11 mouse cellular contexts compared by ENCODE assay signal in the genomic region with DNA sequence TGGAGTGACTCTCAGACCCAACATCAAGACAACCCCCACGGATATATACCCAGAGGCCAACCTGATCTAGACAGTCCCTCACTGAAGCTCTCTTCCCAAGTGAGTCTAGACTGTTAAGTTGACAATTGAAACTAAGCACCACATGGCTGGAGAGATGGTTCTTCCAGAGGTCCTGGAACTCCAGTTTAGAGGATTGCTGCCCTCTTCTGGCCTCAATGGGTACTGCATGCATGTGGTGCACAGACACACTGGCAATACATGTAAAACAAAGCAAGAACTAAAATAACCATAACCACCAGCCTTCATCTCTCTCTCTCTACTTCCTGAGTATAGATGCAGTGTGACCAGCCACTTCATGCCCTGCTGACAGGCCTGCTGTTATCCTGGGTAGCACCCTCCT. TPM values are rescaled to one million over a fixed set of nuclear protein-coding genes. Genes with fewer than 3 reads are reported as not detected.
DNase-seq lines count a peak whose midpoint lies in the region; ATAC-seq and TF ChIP-seq lines count a peak whose summit lies in the region.
"Had no signal": no experiment of that assay in that cellular context is flagged by ENCODE, and none has a peak within 500 bp of the region (broad histone marks: within the 10 kb centered on the region; RNA-seq: fewer than 3 reads in every experiment).

No protein-coding gene starts in this region.

- TF ChIP-seq POLR2A in lung, adult 2 months (IDR thresholded peaks at IDR 0.05; ENCODE audit: borderline replicate concordance, extremely low read depth, low read depth, low read length), result no peak

- ATAC-seq in CD4-positive, CD25-positive, alpha-beta regulatory T cell, adult 4 months, result no peak
- no peak for ATAC-seq in inflammation-experienced regulatory T-cells, adult 6 months

- WGBS in lung, adult 2 months, result 90% methylated on average over 1 of the region's 1 CpGs

- DNase-seq in CD4-positive, CD25-positive, alpha-beta regulatory T cell, adult 2 months (ENCODE audit: low read depth, low spot score), result peak; percentile 36
- DNase-seq in lung, adult 2 months, result no peak
- no peak for DNase-seq in lung, postnatal 4 days
- peak; percentile 29 for DNase-seq in c-Kit-negative CD71-positive TER-119-positive erythroid progenitor cells, embryonic 14.5 days (ENCODE audit: low read depth, low spot score)
- DNase-seq in retina, postnatal 1 day, result peak; percentile 55
- no peak for DNase-seq in adrenal gland, adult 18-20 months (ENCODE audit: low spot score in 2 of 2)
- DNase-seq: left cerebral cortex, postnatal 4 days had no signal

- H3K4me3 ChIP-seq in lung, adult 2 months (replicated peaks; ENCODE audit: extremely low read depth, low read depth, low read length), result no peak overlapping the region
- H3K4me3 ChIP-seq: embryonic facial prominence, embryonic 12.5 days had no signal

- H3K4me1 ChIP-seq in lung, adult 2 months (ENCODE audit: control insufficient read depth, insufficient read depth, low read length), result no peaks in the 10 kb centered on the region

- TF ChIP-seq CTCF in lung, adult 2 months (IDR thresholded peaks at IDR 0.05; ENCODE audit: insufficient read depth, low read length), result peak; percentile 27; the same call in 1 of the 2 replicates

RNA-seq across cellular contexts. Expression of a gene that starts 20.2 kb away (rescaled TPM):
- polyA plus RNA-seq in CD4-positive, CD25-positive, alpha-beta regulatory T cell, adult 4 months (2017; shearing (Covaris generic)), result not detected
- 0.12 TPM in 1 of 2 replicates, not detected in the other for polyA plus RNA-seq in lung, adult 2 months (2012; rRNA removed)
- polyA plus RNA-seq in inflammation-experienced regulatory T-cells, adult 6 months (2017; shearing (Covaris generic)), result not detected
- not detected for total RNA-seq in adrenal gland, adult 18-20 months (2021)
- polyA plus RNA-seq: heart, embryonic 14.5 days had no signal

Comparison
In these comparisons a context has a peak if more than half of its experiments do, and no peak if none do; other contexts are left out.
1. DNase-seq: peak in CD4-positive, CD25-positive, alpha-beta regulatory T cell, adult 2 months (single experiment), c-Kit-negative CD71-positive TER-119-positive erythroid progenitor cells, embryonic 14.5 days (single experiment) and retina, postnatal 1 day (single experiment); none in lung, adult 2 months (single experiment), lung, postnatal 4 days (0 of 2) and adrenal gland, adult 18-20 months (0 of 2).